Mouse (Mus musculus): Measurements from ENCODE around the gene Kif3a. TPM values are rescaled to one million over a fixed set of nuclear protein-coding genes. Genes with fewer than 3 reads are reported as not detected.

Gene Kif3a
- polyA plus RNA-seq, 1 experiment, result not detected

GRCm38 (mm10) chr11:53616748-53617558 is 49.8 kb downstream of the Kif3a start:
- Histone ChIP-seq H3K4me1 (ENCODE audit: control insufficient read depth, insufficient read depth, low read length) (no peaks in the 10 kb centered on the region), H3K27ac (ENCODE audit: insufficient read depth, low read depth, low read length) (no peak overlapping the region), H3K4me3 (ENCODE audit: insufficient read depth, low read depth, low read length) (no peak overlapping the region)
- no peak for TF ChIP-seq CTCF (IDR thresholded peaks at IDR 0.05; ENCODE audit: insufficient read depth, low read depth, low read length)
- TF ChIP-seq POLR2A (IDR thresholded peaks at IDR 0.05; ENCODE audit: insufficient read depth, low read depth, low read length), result no peak
- WGBS, result 84% methylated on average over 8 of the region's 8 CpGs

- Histone ChIP-seq H3K4me1 (ENCODE audit: control insufficient read depth, insufficient read depth, low read length) (no peaks in the 10 kb centered on the region), H3K27ac (ENCODE audit: insufficient read depth, low read depth, low read length) (no peak overlapping the region), H3K4me3 (ENCODE audit: insufficient read depth, low read depth, low read length) (no peak overlapping the region)
- WGBS, result 74% methylated on average over 4 of the region's 4 CpGs
- no peak for TF ChIP-seq CTCF (IDR thresholded peaks at IDR 0.05; ENCODE audit: insufficient read depth, low read depth, low read length)
- no peak for TF ChIP-seq POLR2A (IDR thresholded peaks at IDR 0.05; ENCODE audit: insufficient read depth, low read depth, low read length)
Measured at GRCm38 (mm10) chr11:53617562-53618109, 50.5 kb downstream of the Kif3a start.

- Histone ChIP-seq H3K4me1 (ENCODE audit: control insufficient read depth, insufficient read depth, low read length) (no peaks in the 10 kb centered on the region), H3K27ac (ENCODE audit: insufficient read depth, low read depth, low read length) (no peak within 1 kb of the TSS), H3K4me3 (ENCODE audit: insufficient read depth, low read depth, low read length) (no peak within 1 kb of the TSS)
- 91% methylated on average over 7 of the region's 7 CpGs for WGBS
- TF ChIP-seq CTCF (IDR thresholded peaks at IDR 0.05; ENCODE audit: insufficient read depth, low read depth, low read length) (no peak), POLR2A (IDR thresholded peaks at IDR 0.05; ENCODE audit: insufficient read depth, low read depth, low read length) (no peak)
Measured at GRCm38 (mm10) chr11:53618619-53619198, 51.5 kb downstream of the Kif3a start, which contains the start of gene Il4. Gene Il4 (minus strand): TSS chr11:53618669.

- H3K4me3 ChIP-seq (ENCODE audit: insufficient read depth, low read depth, low read length), result no peak overlapping the region
- no peak for TF ChIP-seq CTCF (IDR thresholded peaks at IDR 0.05; ENCODE audit: insufficient read depth, low read depth, low read length)
- TF ChIP-seq POLR2A (IDR thresholded peaks at IDR 0.05; ENCODE audit: insufficient read depth, low read depth, low read length), result no peak
- no peaks in the 10 kb centered on the region for H3K4me1 ChIP-seq (ENCODE audit: control insufficient read depth, insufficient read depth, low read length)
- H3K27ac ChIP-seq (ENCODE audit: insufficient read depth, low read depth, low read length), result no peak overlapping the region
- 73% methylated on average over 6 of the region's 6 CpGs for WGBS
Measured at GRCm38 (mm10) chr11:53619428-53619827, 52.2 kb downstream of the Kif3a start.

DNA sequence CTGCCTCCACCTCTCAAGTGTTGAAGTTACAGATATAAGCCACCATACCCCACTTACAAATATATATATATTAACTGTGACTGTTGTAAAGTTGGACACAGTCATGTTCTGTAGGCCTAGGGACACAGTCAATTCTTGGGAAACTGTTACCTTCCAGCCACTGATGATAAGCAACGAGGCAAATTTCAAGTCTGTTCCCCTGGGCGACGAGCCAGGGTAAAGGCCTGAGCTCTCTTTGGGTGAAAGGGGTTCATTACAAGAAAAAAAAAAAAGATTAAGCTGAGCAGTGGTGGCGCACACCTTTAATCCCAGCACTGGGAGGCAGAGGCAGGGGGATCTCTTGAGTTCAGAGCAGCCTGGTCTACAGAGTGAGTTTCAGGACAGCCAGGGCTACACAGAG is 52.9 kb downstream of the Kif3a start:
- H3K27ac ChIP-seq (ENCODE audit: insufficient read depth, low read depth, low read length), result no peak overlapping the region
- no peaks in the 10 kb centered on the region for H3K4me1 ChIP-seq (ENCODE audit: control insufficient read depth, insufficient read depth, low read length)
- WGBS, result 91% methylated on average over 4 of the region's 4 CpGs
- no peak for TF ChIP-seq CTCF (IDR thresholded peaks at IDR 0.05; ENCODE audit: insufficient read depth, low read depth, low read length)
- no peak for TF ChIP-seq POLR2A (IDR thresholded peaks at IDR 0.05; ENCODE audit: insufficient read depth, low read depth, low read length)
- no peak overlapping the region for H3K4me3 ChIP-seq (ENCODE audit: insufficient read depth, low read depth, low read length)

DNA sequence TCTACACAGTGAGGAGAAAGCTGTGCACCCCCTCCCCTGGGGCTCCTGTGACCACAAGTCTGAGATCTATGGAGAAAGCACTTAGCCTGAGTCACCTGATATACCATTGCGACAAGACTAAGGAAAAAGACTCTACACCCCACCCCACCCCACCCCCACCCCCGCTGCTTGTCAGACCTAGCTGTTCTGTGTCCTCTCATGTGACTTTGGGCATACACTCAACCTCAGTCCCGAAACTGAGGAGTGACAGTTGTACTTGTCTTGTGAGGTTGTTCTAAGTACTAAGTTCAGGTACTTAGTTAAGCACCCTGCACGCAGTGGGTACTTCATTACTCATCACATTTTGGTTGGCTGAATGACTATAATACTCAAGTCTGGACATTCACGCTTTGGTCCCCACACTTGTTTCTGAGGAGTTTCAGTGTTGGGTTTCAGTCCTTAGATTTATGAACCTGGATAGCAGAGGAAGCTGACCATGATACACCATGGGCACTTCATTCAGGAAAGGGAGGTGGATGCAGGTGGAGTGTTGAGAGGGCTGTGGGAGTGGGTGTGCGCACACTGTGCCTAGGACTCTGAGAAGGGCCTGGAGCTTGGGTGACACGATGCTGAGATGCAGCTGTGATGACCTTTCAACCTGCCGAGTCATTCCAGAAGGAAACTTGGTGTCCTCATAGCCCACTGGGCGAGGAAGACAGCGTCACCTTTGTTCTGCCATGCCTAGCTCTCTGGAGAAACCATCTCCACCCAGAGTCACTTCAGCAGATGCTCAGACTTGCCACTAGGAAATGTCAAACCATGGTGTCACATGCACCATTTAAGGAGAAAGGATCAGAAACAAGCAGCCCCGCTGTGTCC is 54.6 kb downstream of the Kif3a start:
- WGBS, result 93% methylated on average over 11 of the region's 11 CpGs
- Histone ChIP-seq H3K27ac (ENCODE audit: insufficient read depth, low read depth, low read length) (no peak overlapping the region), H3K4me3 (ENCODE audit: insufficient read depth, low read depth, low read length) (no peak overlapping the region), H3K4me1 (ENCODE audit: control insufficient read depth, insufficient read depth, low read length) (no peaks in the 10 kb centered on the region)
- TF ChIP-seq POLR2A (IDR thresholded peaks at IDR 0.05; ENCODE audit: insufficient read depth, low read depth, low read length), result no peak

GRCm38 (mm10) chr11:53622440-53622806 is 55.2 kb downstream of the Kif3a start:
- WGBS, result 80% methylated on average over 6 of the region's 6 CpGs
- TF ChIP-seq CTCF (IDR thresholded peaks at IDR 0.05; ENCODE audit: insufficient read depth, low read depth, low read length), result no peak
- TF ChIP-seq POLR2A (IDR thresholded peaks at IDR 0.05; ENCODE audit: insufficient read depth, low read depth, low read length), result no peak
- no peaks in the 10 kb centered on the region for H3K4me1 ChIP-seq (ENCODE audit: control insufficient read depth, insufficient read depth, low read length)
- no peak overlapping the region for H3K27ac ChIP-seq (ENCODE audit: insufficient read depth, low read depth, low read length)
- H3K4me3 ChIP-seq (ENCODE audit: insufficient read depth, low read depth, low read length), result no peak overlapping the region

- WGBS, result 97% methylated on average over 9 of the region's 9 CpGs
- Histone ChIP-seq H3K4me1 (ENCODE audit: control insufficient read depth, insufficient read depth, low read length) (no peaks in the 10 kb centered on the region), H3K27ac (ENCODE audit: insufficient read depth, low read depth, low read length) (no peak overlapping the region), H3K4me3 (ENCODE audit: insufficient read depth, low read depth, low read length) (no peak overlapping the region)
- TF ChIP-seq POLR2A (IDR thresholded peaks at IDR 0.05; ENCODE audit: insufficient read depth, low read depth, low read length) (no peak), CTCF (IDR thresholded peaks at IDR 0.05; ENCODE audit: insufficient read depth, low read depth, low read length) (no peak)
Measured at GRCm38 (mm10) chr11:53623573-53623972, 56.4 kb downstream of the Kif3a start.
